Mouse (Mus musculus) thymus, adult 18-20 months (tissue): ENCODE results near the gene St7.

Experiments
- DNase-seq, 2 experiments: peaks; one replicate each; pipeline ENCODE4 v3.0.0; 2022; ENCODE audit warnings: mixed read lengths in 2 of 2

The St7 gene

GRCm38 (mm10) chr6:17828382-17828781, 135.6 kb downstream of the St7 start:
- DNase-seq, result no peak

GRCm38 (mm10) chr6:17829981-17830380, 137.2 kb downstream of the St7 start:
- DNase-seq, result no peak

DNA sequence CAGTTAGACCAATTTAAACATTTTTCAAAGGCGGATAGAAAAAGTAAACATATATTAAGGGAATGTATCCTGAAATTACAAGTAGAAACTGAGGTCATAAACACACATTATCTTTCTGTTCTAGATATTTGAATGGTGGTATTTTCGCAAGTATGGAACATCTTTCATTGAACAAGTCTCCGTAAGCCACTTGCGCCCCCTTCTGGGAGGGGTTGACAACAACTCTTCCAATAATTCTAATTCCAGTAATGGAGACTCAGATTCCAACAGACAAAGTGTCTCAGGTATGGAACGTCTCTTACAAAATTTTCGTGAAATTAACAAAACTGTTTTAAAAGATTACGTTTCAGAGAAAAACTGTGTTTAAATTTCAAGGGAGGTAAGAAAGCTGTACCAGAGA, 141.8 kb downstream of the St7 start:
- peak in 1 of 2 experiments; percentile 14 for DNase-seq

GRCm38 (mm10) chr6:17835693-17836092, 143.0 kb downstream of the St7 start:
- no peak for DNase-seq

- no peak for DNase-seq
Measured at GRCm38 (mm10) chr6:17837676-17838075, 144.9 kb downstream of the St7 start.

DNA sequence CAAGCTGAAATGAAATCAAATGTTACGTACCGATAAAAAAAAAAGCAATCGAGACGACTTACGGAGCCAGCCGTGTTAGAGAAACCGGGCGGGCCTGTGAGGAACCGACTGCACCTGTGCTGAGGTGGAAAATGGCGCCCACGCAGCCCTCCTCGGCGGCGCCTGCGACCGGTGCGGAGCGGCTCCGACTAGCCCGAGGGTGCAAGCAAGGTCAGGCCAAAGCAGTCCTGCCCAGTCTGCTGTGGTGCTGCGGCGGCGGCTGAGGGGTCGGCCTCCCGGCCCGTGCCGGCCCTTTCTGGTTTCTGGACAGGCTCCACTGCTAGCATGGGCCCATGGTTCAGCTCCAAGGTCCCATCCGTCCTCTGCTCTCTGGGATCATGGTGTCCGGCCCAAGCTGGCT, 147.7 kb downstream of the St7 start:
- DNase-seq, result no peak

GRCm38 (mm10) chr6:17842759-17843158, 150.0 kb downstream of the St7 start:
- DNase-seq, result no peak

DNA sequence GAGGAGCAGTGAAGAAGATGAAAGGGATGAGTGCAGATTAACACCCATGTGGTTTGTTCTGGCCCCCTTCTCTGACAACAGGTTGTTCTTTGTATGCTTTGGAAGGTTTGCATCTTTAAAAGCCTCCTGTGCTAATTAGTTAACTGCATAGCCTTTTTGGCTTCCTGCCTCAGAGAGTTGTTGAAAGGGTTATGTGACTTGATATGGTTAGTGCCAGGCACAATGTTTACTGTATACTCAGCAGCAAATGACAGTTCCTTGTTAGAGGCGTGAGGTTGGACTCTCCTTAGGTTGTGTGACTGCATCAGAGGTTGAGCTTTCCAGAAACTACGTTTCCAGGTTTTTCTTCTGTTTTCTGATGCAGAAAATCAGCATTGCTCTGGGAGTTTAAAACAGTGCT, 158.6 kb downstream of the St7 start:
- no peak for DNase-seq

DNA sequence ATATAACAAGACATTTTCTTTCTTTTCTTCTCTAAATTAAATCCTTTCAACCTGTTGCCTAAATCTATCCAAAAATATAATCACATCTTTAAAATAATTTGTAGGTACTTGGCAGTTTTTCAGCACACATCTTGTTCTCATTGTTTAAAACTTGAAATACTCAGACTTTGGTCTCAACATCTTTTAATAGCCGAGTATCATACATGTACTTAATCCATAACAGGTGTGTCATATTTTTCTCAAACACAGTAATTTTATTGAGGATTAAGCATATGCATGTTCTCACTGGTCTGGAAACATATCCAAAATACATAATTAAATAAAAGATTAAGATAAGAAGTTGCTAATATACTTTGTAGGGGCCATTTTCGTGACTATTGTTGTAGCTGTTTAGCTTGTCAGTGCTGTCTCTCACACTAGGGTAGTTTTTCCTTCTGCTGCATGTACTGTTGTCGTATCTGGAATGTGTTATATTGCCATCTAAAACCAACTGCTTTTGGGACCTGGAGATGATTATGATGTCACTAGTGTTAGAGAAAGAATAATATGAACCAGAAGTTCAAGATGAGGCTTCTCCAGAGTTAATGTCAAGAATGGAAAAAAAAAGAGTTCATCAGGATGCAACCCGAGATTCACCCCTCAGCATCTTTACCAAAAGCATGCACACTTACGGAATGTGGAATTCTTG, 161.0 kb downstream of the St7 start:
- DNase-seq, result no peak

GRCm38 (mm10) chr6:17855616-17856015, 162.9 kb downstream of the St7 start:
- no peak for DNase-seq

- DNase-seq, result no peak
Measured at GRCm38 (mm10) chr6:17859564-17859963, 166.8 kb downstream of the St7 start.

DNA sequence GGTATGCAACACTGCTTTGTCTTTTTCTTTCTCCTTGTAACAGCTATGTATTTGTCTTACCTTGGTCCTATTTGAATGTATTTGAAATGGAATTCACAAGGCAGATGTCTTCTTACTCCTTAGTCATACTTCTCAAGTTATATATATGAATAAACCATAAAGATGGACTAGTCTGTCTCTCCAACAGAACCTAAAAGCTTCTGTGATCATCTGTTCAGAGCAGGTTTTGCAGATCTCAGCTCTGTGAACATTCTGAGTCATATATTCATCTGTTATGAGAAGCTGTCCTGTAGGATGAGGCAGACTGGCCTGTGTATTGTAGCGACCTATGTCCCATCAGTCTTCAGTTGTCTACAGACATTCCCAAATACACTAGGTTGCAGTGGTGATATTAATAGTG, 167.7 kb downstream of the St7 start:
- no peak for DNase-seq

- no peak for DNase-seq
Measured at GRCm38 (mm10) chr6:17867796-17868195, 175.1 kb downstream of the St7 start.

DNA sequence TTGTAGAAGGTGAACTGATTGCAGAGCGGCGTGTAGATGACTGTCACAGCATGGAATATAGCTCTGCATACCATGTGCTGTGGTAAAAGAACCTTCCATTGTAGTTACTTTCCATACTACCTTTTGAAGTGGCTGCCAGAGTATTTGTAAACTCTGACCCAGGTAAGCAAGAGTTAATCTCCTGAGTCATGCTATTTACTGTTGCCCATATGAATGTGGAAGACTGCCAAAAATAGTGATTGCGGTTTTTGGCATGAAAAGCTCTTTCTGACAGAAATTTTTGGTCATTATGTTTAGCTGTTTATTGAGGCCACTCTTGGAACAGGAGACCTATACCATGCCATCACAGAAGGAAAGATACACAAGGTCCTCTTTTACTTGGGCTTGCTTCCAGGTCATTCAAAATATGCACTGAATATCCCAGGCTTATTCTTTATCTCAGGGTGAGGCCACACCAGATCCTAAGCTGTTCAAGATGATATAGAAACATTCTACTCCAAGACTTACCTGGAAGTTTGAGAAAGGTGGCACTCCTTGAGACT, 179.2 kb downstream of the St7 start:
- DNase-seq, result no peak

- DNase-seq, result no peak
Measured at GRCm38 (mm10) chr6:17875606-17876005, 182.9 kb downstream of the St7 start.

- no peak for DNase-seq
Measured at GRCm38 (mm10) chr6:17876023-17876613, 183.4 kb downstream of the St7 start.

GRCm38 (mm10) chr6:17876670-17877179, 184.0 kb downstream of the St7 start:
- no peak for DNase-seq

DNA sequence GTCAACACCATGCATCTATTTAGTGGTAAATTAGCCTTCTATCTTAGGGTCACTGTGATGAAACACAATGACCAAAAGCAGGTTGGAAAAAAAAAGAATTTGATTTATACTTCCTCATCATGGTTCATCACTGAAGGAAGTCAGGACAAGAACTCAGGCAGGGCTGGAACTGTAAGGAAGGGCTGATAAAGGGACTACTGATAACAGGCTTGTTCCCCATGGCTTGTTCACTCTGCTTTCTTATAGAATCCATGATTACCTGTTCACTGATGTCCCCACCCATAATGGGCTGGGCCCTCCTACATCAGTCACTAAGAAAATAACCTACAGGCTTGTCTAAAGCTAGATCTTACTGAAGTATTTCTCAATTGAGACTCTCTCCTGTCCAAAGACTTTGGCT, 190.2 kb downstream of the St7 start:
- no peak for DNase-seq

DNA sequence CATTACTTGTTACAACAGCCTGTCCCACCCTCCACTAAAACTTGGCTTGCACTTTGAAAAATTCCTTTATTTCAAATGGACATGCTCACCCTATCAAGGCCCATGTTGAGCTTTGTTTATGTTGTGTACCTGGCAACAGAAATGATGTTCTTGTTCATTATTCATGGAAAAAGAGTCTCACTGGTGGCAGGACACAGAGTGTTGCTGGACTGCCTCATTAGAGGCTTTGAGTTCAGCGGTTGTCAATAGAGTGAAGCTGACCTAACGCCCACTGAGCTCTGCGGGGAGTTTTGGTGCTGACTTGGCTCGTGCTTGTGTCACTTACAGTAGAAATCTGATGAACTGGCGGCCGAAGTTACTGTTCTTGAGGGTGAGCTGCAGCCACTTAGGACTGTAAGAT, 195.0 kb downstream of the St7 start:
- DNase-seq, result no peak

- DNase-seq, result no peak
Measured at GRCm38 (mm10) chr6:17895562-17895961, 202.8 kb downstream of the St7 start.

- no peak for DNase-seq
Measured at GRCm38 (mm10) chr6:17898539-17898938, 205.8 kb downstream of the St7 start.

GRCm38 (mm10) chr6:17903355-17903754, 210.6 kb downstream of the St7 start:
- no peak for DNase-seq

GRCm38 (mm10) chr6:17905776-17906175, 213.0 kb downstream of the St7 start:
- no peak for DNase-seq

GRCm38 (mm10) chr6:17906289-17906688, 213.6 kb downstream of the St7 start:
- DNase-seq, result no peak
